Mouse (Mus musculus) hindlimb bud, embryonic 11.5 days (tissue): ENCODE measurements around the gene Sag.
"Not testable (repeated sequence)": the region's sequence is repeated elsewhere in the genome, so short reads cannot be mapped to it uniquely, and the experiment has no call there.

Experiments
- DNase-seq: peaks from one replicate; pipeline ENCODE4 v3.0.0-alpha.2; 2012; ENCODE audit warnings: low read depth, low spot score; ENCODE audit errors: extremely low spot score

The Sag gene

DNA sequence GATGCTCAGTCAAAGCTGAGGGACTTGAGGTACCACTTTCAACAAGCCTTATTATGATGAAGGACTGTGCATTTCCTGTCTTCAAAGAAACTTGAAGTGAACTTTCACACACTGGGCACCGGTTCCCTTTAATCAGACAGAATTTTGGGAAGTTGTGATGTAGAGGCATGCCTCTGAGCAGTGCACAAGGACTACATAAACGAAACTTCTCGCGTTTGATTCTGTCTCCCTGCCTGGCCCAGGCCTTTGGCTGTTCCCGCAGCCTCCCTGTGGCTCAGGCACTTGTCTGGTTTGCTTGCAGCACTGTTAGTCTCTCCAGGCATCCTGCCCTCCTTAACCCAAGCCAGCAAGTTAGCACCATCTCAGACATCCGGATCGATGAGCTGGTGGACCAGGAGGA lies 10.2 kb downstream of the Sag start:
- DNase-seq, result no peak

DNA sequence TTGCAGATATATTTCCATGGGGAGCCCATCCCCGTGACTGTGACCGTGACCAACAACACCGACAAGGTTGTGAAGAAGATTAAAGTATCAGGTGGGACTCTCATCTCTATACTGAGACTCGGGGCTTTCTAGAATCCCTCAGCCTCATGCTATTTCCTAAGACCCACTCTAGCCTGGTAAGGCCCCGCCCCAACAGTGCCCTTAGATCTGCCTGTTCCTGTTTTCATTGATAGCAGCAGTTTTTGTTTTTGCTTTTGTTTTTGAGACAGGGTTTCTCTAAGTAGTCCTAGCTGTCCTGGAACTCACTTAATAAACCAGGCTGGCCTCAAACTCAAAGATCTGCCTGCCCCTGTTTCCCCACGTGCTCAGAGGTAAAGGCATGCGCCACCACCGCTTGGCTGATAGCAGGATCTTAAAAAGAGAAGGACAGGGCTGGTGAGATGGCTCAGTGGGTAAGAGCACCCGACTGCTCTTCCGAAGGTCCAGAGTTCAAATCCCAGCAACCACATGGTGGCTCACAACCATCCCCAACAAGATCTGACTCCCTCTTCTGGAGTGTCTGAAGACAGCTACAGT lies 21.0 kb downstream of the Sag start:
- no peak for DNase-seq

DNA sequence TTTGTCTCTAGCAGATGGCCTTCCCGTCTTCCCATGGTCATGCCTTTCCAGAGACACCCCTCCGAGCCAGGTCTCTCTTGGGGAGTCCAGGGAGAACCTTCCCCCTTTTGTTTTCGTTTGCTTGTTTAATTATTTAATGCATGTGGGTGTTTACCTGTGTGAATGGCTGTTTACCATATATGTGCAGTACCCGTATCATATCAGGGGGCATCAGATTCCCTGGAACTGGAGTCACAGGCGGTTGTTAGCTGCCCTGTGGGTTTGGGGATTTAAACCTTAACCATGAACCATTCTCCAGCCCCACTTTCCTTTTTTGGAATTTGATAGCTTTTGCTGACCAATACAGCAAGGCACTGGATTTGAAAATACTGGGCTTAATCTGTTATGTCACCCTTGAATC lies 21.8 kb downstream of the Sag start:
- no peak for DNase-seq

DNA sequence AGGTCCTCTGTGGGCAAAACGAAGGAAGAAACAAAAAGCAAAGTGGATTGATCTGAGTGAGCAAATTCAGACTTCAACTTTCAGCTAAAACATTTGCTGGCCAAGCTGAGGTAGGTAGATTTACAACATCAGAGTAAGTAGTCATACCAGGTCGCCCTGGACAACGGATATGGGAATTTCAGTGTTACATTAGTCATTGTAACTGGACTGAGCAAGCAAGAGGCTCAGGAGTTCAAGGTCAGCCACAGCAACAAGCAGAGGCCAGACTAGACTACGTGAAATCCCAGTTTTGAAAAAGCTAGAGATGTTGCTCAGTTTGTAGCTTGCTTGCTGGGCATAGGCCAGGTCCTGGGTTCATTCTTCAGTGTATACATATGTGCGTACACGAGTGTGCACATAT lies 22.5 kb downstream of the Sag start:
- no peak for DNase-seq

DNA sequence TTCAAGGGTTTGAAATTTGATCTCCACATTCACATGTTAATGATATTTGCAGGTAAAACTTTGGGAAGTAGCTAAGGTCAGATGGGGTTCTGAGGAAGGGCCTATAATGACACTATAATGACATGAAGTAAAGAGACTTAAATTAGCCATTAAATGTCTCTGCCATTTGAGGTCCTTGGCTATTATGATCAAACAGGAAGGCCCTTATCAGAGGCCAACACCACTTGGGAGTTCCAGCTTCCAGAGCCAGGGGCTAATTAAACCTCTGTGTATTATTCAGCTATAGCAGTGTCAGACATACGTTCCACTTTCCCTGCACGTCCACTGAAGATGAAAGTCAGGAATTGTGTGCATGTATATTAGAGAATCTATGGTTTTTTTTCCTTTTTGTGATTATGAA lies 23.0 kb downstream of the Sag start:
- no peak for DNase-seq

DNA sequence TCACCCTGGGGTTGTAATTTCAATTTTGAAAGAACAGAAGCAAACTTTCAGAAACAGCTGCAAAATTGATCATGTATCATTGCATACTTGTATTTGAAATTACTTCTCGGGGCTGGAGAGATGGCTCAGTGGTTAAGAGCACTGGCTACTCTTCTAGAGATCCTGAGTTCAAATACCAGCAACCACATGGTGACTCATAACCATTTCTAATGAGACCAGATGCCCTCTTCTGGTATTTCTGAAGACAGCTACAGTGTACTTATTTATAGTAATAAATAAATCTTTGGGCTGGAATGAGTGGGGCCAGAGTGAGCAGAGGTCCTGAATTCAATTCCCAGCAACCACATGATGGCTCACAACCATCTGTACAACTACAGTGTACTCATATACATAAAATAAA lies 24.0 kb downstream of the Sag start:
- DNase-seq, result not testable (repeated sequence)

DNA sequence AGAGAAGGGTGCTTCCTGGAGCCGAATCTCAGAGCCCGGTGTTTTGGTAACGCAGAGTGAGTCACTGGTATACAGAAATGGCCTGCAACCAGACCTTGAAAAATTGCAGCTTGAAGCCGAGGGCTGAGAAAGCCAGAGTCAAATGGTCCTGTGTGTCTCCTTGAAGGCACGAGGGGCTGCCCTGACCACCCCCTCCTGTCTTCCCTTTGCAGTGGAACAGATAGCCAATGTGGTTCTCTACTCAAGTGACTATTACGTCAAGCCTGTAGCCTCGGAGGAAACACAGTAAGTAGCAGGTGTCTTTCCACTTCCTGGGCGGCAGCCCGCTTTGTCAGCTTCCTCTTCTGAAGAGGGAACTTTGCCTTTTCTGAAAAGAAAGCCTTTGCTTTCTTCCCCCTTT lies 24.7 kb downstream of the Sag start:
- DNase-seq, result no peak

DNA sequence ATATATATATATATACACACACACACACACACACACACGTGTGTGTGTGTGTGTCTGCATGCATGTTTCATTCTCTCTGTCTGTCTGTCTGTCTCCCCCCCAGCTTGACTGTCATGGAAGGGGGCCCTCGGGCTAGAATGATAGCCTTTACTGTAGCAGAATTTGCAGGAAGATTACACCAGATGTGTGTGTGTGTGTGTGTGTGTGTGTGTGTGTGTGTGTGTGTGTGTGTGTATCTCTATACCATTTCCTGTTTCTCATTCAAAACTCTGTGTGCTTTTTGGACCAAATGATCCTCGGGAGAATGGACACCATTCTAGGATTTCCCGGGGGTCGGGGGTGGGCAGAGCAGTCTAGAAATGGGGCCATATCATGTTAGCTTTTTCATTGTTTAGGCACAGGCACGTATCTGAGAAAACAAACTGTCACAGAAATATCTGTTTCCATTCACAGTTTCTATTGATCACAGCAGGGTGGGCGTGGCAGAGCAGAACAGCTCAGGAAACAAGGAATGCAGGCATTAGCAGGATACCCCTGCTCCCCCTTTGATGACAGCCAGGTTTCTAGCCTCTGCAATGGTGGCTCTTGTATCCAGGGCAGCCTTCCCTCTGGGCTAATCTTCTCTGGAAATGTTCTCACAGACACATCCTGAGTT lies 25.6 kb downstream of the Sag start:
- DNase-seq, result no peak

DNA sequence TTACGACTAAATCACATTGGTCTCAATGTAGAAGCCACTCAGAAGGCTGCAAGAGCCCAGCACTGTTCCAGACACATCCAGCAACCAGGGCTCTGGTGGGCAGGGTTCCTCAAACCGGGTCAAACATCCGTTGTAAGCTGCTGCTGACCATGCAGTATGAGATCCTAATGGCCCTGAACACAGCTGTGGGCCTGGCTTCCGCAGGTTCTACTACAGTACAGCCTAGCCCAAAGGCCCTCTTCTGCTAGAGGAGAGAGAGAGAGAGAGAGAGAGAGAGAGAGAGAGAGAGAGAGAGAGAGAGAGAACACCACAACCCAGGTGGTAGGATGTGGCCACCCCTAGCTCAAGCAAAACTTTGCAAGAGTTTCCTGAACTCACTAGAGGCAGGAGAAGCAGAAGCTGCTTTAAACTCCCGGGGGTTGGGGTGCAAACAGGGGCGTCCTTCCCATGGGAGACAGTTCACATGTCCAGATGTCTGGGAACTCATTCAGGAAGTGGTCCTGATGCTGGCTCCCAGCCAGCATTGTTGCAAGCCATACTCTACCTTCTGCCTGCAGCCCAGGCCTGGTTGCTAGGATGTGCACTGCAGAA lies 26.2 kb downstream of the Sag start:
- DNase-seq, result no peak

DNA sequence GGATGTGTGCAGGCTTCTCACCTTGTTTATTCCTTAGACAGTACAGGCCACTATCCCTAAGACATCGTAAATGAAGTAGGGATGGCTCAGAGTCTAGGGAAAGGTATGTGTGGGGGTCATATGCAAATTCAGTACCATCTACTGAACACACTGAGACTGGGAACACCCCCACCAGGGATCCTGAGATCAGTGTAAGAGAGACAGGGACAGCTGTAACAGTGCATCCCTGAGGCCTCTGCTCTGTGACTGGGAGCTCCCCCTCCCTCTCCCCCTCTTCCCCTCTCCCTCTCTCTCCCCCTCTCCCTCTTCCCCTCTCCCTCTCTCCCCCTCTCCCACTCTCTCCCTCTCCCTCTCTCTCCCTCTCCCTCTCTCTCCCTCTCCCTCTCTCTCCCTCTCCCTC lies 33.0 kb downstream of the Sag start:
- DNase-seq, result no peak

DNA sequence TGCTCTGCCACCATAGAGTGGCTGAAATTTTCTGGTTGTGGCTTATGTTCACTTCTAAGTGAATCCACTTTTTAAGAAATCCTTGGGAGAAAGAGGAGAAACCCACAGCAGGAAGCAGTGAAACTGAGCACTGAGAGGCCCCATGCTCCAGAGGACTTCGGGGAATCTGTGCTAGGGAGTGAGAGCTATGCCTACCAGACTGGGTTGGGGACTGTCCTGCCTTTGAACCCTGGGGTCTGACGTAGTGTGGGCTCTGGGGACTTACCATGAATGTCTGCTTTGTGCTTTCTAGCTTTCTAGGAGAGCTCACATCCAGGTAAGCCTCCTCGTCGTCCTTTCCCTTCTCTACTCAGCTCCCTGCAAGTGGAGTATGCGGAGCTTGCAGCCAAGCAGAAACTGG lies 33.5 kb downstream of the Sag start:
- DNase-seq, result no peak

DNA sequence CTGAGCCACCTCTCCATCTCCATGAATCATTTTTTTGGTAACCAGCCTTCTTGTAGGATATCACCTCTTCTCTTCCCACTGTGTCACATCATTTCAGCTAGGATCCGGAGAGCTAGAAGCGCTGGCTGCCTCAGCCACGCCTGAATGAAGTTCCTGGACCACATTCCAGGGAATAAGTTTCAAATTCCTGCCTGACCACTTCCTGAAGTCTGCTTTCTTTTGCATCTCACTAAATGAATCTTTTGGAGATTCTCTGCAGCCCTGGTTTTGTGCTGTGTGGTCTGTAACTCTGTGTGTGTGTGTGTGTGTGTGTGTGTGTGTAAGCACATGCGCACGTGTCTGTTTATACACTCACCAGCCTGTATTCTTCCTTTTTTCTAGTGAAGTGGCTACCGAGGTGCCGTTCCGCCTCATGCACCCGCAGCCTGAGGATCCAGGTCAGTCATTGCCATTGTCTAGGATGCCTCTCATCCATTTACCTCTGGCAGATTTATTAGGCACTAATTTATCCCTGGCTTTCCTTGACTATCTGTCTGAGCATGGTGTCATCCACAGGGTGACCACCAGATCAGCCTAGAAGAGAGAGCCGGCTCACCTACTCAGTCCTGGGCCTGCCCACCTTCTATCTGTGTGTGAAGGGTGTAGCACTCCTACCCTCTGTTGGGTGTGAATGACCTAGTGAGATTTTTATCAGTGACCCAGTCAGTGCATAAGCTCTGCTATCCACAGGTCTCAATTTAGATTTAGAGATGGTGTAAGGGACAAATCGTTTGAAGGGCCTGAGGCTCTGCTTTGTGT lies 37.1 kb downstream of the Sag start:
- no peak for DNase-seq

DNA sequence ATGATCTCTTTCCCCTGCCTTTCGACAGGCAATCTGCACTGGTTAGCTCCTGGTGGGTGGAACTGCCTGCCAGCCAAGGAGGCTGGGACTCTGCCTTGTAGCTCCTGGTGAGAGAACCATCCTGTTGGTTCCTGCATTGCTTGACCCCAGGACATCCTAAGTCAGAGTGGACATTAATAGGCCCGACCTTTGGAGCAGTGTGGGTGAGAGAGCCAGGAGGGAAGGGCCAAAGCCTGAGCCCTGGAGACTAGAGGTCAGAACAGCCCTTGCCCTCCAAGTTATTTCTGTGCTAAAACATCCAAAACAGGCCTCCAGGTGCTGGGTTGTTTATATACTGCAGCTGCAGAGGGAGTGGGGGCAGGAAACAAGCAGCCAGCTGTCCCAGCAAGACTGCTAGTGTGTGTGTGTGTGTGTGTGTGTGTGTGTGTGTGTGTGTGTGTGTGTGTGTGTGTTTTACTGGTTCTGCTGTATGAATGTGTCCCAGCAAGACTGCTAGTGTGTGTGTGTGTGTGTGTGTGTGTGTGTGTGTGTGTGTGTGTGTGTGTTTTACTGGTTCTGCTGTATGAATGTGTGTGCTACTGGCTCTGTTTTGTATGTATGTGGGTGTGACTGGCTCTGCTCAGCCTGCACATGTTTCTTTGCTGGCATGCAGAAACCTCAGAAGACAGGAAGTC lies 43.5 kb downstream of the Sag start:
- DNase-seq, result no peak

DNA sequence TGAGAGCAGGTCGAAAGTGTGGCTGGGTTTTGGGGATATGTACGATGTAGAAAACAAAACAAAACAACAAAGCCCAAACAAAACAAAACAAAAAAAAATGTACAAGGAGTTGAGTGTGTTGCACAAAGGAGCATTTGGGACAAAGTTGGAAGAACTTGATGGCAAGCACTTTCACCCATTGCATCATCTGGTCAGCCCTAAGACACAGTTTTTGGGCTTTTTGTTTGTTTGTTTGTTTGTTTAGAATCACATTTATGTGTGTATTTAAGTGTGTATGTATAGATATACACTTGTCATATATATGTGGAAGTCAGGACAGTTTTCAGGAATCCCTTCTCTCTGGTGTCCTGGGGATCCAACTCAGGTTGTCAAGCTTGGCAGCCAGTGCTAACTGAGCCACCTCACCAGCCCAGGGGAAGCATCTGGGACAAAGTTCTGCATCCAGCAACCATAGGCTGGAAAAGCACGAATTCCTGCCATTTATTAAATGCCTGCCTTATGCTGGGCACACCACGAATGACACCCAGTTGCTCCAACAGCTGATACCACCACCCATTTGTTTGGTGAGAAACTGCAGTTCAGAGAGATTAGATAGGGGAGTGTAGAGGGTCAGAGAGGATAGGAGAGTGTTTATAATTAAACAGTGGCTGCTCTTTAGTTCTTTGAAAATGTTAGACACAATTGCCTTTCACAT lies 44.1 kb downstream of the Sag start:
- DNase-seq, result no peak

DNA sequence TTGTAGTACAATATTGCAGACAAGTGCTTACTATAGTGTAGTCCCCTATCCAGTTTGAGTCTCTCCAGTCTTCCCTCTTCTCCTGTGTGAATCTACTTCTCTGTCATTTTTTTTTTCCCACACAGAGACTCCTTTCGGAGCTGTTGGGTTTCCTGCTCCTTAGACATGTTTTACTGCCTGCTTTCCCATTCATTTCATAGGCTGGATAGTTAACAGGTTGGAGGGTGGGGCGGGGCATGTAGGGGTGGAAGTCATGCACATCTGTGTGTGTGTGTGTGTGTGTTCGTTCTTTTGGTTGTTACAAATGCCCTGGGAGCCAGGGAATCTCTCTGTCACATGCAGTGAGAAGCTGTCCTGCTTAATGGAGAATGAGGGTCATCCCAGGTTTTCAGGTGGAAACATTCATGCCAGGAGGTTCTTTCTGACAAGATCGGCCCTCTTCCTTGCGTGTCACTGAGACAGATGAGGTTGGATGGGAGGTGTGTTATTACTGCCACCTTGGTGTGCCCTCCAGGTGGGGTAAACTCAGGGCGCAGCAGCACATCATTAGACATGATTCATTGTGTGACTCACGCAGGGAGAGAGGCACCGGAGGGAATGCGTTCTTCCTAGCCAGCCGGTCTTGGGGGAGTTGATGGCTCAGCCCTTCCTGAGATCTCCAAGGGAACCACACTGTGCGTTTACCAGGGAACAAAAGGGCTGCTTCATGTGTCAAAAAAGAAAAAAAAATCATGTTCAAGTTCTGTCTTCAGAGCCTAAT lies 44.9 kb downstream of the Sag start:
- DNase-seq, result no peak

DNA sequence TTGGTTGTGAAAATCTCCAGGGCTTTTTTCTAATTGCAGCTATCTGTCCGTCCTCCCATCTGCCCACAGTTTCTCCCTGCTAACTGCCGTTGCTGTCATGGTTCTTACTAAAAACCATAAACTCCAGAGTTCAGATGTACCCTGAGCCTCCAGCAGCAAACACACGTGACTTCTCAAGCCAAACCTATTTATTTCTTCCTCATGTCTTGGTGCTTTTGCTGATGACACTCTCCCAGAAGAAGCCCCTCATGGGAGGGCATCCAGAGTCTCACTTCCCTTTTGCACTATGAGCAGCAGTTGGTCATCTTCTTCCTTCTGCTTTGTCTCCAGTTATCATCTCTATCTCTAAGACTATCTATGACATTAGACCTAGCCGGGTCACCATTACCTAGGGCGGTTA lies 45.8 kb downstream of the Sag start:
- no peak for DNase-seq

DNA sequence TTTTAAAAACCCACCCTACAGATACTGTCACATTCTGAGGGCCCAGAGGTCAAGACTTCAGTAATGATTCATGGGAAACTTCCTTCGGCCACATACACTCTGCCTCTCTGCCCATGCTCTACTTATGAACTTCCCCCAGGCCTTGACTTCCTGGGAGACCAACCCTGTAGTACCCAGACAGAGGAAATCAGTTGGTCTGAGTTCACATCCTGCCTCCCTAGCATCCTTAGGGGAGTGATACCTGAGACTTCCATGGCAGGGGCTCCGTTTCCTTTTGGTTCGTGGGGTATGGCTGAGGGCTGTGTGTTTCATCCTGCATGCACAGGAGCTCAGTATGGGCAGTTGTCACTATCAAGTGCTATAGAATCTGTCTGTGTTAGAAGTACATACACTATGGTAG lies 47.9 kb downstream of the Sag start:
- DNase-seq, result no peak

DNA sequence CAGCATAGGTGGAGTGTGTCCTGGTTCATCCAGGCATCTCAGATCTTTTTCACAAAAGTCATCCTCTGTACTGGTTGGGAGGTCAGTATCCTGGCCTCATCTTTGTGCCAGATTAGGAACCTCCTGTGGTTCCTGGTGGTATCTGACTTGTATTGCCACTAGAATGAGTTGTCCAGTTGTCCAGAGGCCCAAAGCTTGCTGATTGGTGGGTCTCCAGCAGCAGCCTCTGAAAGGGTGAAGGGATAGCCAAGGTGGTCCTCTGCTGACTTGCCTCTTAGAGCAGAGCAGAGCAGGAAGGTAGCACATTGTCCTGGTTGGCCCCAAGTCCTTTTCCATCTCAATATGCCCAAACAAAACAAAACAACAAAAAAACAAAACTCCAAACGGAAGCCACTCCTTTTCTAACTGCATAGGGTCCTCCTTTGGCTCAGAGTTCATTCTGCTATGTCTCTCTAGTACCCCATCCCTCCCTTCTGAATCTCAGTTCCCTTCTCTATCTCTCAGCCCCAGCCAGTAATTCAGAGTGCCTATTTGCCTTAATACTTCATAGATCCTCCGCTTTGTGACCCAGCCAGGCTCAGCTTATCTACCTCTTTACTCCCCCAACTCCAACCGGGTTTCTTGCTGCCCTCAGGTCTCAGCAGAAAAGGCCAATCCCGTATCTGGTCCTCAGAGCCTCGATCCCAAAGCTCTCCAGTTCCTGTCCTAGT lies 48.8 kb downstream of the Sag start:
- DNase-seq, result no peak

DNA sequence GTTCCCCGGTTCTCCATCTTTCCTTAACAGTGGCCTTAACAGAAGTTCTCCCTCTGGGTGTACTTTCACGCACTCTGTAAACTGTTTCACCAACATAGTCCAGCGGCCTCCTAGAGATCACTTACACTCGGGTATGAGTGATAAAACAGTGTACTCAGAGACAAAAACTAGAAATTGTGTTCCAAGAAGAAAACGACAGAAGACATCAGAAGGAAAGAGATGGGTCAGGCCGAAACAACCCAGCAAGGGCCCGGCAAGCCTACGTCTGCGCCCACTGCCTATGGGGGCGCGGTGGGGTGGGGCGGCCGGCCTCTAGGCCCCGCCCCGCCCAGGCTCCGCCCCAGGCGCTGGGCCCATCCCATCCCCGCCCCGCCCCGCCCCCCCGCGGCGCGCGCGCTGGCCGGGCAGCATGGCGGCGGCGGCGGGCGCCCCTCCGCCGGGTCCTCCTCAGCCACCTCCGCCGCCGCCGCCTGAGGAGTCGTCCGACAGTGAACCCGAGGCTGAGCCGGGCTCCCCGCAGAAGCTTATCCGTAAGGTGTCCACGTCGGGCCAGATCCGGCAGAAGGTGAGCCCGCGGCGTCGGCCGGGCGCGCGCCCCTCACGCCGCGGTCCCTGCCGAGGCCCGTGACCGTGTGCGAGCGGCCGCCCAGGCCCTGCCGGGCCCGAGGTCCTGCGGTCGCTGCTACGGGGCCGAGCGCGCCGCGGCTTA lies 49.6 kb downstream of the Sag start, which contains the start of gene Dgkd:
Gene Dgkd, plus strand, starts transcription at position 396 of the 709 bp plus-strand sequence.
- DNase-seq, result no peak
